Mouse (Mus musculus) thymus, adult 2 months (tissue): ENCODE results near the gene Olfr551.

Source experiments
- CTCF ChIP-seq: fragments of 200-500 bp; IDR thresholded peaks from 2 replicates; pipeline ENCODE4 v1.5.1; 2012; ENCODE audit warnings: mild to moderate bottlenecking, control low read depth, low read length, moderate library complexity, borderline replicate concordance; ENCODE audit not compliant: control insufficient read depth, poor library complexity, insufficient read depth; ENCODE audit errors: extremely low read depth
- POLR2A ChIP-seq: fragments of 200-500 bp; IDR thresholded peaks from 2 replicates; pipeline ENCODE4 v1.6.1; 2012; ENCODE audit warnings: mild to moderate bottlenecking, low read length, control low read depth, moderate library complexity; ENCODE audit not compliant: control insufficient read depth, poor library complexity, insufficient read depth; ENCODE audit errors: extremely low read depth

DNA sequence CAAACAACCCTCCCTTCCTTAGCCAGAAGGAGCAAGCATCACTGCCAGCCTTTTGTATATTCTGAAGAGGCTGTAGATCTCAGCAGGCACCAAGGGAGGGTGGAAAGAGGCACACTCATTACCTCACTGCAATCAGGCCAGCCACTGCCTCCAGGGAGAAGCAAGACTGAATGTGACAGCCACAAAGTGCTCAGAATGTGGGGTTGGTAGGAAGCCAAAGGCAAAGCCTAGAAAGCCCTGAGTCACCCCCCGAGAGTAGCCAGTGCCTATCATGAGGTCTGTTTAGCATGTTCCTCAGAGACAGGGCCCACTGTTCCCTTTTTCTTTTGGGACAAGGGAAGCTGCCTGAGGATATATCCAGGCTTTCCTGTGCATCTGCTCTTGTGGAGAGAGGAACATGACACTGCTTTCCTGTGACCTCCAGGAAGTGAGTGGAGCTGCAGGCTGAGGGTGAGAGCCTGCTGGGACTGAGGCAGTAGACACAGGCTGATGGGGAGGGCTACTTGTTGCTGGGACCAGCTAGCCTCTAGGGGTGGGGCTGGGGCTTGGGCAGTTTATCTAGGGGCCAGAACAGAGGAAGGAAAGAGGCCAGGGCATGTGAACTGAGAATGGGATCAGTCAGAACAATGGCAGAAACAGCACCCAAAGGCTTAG, 5.8 kb upstream of the Olfr551 start, which contains the start of gene Olfr552:
- TF ChIP-seq CTCF = no peak
- TF ChIP-seq POLR2A = no peak
